Mouse (Mus musculus): ENCODE results near the gene Smim1.

The Smim1 gene

DNA sequence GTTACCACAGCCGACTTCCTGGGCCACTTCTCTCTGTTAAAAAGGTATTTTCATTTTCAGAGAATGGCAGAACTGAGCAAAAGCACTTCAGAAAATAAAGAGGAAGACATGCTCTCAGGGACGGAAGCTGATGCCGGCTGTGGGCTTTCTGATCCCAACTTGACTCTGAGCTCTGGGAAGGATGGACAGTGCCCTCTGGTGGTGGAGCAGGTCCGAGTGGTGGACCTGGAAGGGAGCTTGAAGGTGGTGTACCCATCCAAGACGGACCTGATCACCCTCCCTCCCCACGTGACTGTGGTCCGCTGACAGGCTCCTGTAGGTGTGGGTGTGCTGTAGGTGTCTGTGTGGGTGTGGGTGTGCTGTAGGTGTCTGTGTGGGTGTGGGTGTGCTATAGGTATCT is 6.5 kb downstream of the Smim1 start:
- DNase-seq (ENCODE audit: low spot score): no peak

DNA sequence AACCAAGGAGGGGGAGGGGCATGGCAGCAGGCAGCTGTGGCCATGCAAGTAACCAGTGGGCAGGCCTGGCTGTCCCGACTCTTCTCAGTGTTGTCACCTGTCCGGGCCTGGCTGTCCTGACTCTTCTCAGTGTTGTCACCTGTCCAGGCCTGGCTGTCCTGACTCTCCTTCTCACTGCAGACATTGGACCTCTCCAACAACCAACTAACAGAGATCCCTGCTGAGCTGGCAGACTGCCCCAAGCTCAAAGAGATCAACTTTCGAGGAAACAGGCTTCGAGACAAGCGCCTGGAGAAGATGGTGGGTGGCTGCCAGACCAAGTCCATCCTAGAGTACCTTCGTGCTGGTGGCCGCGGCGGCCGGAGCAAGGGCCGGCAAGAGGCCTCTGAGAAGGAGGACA is 10.6 kb downstream of the Smim1 start:
- no peak for DNase-seq (ENCODE audit: low spot score)

GRCm38 (mm10) chr4:154012132-154012882 is 13.7 kb downstream of the Smim1 start:
- DNase-seq (ENCODE audit: low spot score): peak; percentile 34

- peak; percentile 66 for DNase-seq (ENCODE audit: low spot score)
These were observed 14.4 kb downstream of the Smim1 start, which contains the start of gene Lrrc47 for GRCm38 (mm10) chr4:154011646-154012089. TSS of gene Lrrc47 (plus strand) at chr4:154011731.

DNA sequence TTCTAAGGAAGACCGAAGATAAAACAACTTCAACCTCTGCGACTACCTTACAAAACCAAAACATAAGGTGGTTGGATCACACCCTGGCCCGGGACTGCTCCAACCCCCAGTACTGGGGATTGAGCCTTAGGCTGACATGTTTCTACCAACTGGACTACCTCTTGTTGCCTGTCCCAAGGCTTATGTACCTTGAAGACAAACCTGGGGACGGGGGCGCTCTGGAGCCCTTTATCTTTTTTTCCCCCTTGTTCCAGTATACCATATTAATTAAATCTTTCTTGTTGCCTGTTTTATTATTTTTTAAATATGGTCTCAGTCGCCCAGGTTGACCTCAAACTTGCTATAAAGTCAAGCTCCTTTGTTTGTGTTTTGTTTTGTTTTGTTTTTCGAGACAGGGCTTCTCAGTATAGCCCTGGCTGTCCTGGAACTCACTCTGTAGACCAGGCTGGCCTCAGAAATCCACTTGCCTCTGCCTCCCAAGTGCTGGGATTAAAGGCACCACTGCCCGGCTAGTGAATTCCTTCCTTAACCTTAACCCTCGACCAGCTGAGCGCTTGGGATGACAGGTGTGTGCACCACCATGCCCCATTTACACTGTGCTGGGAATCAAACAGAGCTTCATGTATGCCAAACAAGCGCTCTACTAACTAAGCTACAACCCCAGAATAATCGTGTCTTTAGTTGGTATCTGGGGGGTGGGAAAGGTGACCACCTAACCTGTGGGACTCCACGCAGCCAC is 15.0 kb downstream of the Smim1 start:
- no peak for DNase-seq (ENCODE audit: low spot score)

DNA sequence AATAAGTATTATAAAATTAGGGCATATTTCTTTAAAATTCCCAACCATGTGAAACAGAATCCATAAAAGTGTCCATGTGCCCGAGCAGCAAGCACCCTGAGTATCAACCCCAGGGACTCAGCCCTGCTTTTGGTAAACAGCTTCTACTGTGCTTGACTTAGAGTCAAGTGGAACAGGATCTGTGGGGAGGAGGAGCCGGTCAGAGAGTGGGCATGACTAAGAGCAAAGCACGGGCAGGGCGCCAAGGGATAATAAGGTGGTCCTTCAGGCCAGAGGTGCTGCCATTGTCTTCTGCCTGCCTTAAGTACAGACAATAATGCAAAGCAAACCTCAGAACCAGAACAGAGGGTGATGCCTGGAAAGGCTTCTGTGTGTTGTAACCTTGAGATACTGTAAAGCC is 18.3 kb downstream of the Smim1 start:
- no peak for DNase-seq (ENCODE audit: low spot score)

GRCm38 (mm10) chr4:154006264-154006663 is 19.8 kb downstream of the Smim1 start:
- no peak for DNase-seq (ENCODE audit: low spot score)

- DNase-seq (ENCODE audit: low spot score): no peak
These were observed 20.5 kb downstream of the Smim1 start for GRCm38 (mm10) chr4:154005488-154005887.

GRCm38 (mm10) chr4:153993505-153993904 is 32.5 kb downstream of the Smim1 start:
- no peak for DNase-seq (ENCODE audit: low spot score)

DNA sequence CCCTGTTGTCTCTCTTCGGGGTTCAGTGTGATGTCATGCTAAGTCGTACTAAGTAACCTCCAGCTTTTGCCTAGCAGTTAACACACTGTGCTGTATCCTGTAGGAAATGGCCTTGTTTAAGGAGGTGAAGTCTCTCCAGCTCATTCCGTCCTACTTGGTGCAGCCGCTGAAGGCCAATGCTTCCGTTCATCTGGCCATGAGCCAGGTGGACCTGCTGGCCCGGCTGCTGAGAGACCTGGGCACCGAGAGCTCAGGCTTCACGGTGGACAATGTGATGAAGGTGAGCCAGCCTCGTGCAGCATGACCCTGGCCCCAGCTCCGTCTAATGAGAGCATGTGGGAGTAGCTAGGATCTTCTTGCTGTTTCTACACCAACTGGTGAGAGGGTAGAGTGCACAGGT is 33.3 kb downstream of the Smim1 start:
- DNase-seq (ENCODE audit: low spot score): no peak

DNA sequence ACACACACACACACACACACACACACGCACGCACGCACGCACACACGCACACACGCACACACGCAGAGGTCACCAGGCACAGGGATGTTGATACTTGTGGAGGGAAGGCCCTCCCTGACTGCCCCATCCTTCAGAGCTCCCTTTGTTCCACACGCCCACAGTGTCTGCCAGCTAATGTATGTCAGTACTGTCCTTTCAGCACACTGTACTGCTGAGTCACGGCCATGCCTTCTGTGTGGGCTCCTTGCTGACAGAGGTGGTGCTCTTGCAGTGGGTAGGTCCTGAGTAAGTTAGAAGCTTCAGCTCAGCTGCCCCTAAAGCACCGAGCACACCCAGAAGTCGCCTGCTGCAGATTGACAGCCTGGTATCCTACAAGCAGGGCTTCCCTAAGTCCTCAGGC is 45.6 kb downstream of the Smim1 start:
- no peak for DNase-seq (ENCODE audit: low spot score)

DNA sequence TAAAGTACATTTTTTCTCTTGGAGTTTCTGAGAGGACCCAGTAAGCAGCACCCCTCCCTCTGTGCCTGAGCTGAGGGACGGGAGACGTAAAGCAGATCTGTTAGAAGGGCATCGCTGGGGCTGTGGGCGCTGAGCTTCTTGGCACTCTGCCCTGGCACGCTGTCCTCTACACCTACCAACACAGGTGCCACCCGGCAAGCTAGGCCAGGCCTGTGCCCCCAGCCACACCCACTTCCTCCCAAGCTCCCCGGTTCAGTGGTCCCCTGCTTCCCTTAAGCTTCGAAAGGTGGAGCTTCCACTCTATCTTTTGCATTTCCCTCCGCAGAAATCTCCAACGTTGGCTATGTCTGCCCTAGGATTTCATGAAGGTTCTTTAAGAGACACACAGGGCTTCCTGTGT is 46.8 kb downstream of the Smim1 start:
- DNase-seq (ENCODE audit: low spot score): no peak

DNA sequence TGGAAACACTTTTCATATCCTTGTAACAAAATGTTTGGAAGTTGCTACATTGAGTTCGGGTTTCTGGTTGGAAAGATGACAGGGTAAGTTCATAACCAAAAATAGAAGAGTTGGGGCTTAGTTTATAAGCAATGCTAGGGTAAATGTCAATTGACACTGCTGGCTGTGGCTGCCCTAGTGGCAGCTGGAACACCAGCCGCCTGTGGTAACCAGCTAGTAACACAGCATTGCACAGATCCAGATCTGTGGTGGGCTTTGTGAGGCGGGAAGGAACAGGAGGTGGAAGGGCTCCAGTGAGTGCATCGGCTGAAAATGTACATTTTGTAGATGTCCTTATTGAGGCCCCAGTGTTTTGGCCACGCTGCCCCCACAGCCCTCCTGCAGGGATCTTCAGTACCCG is 50.3 kb downstream of the Smim1 start:
- no peak for DNase-seq (ENCODE audit: low spot score)

DNA sequence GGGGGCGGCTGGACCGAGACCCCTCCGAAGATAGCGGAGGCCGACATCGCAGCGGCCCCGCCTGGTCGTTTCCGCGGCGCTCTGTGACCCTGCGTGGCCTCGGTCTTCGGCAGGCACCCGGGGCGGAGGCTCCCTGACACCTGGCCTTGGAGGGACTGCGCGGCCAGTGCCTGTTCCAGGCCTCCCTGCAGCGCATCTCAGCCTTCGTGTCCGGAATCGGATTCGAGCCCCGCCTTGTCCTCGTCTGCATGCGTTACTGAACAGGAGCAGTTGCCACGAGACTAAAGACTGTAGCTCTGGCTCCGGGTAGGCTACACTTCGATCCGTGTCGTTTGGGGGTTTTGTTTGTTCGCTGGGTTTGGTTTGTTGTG is 50.8 kb downstream of the Smim1 start:
- DNase-seq (ENCODE audit: low spot score): no peak

DNA sequence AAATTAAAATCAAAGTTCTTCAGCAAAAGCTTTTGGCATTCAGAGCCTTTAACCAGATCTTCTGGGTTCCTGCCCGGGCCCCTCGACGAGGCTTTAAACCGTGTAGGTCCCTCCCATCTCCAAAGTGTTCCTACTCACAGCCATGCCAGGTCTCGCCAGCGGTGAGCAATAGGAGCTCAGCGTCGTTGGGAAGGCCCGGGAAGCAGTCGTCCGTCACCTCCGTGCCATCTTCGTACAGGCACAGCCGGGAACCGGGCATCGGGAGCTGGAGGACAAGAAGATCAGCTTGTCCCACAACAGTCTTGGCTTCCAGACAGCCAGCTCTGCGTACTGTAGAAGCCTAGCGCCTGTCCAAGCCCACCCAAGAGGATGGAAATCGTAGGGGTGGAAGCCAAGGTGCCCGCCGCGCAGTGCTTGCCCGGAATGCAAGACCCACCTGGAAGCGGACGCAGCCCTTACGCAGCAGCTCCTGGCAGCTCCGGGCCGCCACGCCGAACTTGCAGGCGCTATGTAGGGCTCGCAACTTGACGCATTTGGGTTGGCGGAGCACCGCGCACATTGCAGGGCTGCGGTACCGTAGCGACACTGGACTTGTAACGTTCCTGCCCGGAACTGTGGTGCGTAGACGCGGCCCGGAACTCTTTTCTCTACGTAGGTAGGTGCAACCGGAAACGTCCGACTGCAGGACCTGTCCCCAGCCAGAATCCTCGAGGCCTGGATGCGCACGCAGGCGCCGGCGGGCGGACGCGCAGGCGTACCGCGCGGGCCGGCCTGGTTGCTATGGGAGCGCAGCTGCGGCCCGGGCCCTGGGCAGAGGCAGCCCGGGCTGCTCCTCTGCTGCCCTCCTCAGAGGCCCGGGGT is 51.4 kb downstream of the Smim1 start, which contains the start of the genes Dffb and Cep104:
Gene Dffb, minus strand, starts transcription at position 696 of the 861 bp plus-strand sequence.
Gene Cep104, plus strand, starts transcription at position 764 of the 861 bp plus-strand sequence.
- peak; percentile 86 for DNase-seq (ENCODE audit: low spot score)
